10 mouse cellular contexts compared by ENCODE assay signal in genomic region chr2:32084872-32085199, GRCm38 (mm10). TPM values are rescaled to one million over a fixed set of nuclear protein-coding genes. Genes with fewer than 3 reads are reported as not detected.
DNase-seq lines count a peak whose midpoint lies in the region; ATAC-seq and TF ChIP-seq lines count a peak whose summit lies in the region.
"Had no signal": no experiment of that assay in that cellular context is flagged by ENCODE, and none has a peak within 500 bp of the region (broad histone marks: within the 10 kb centered on the region; RNA-seq: fewer than 3 reads in every experiment).

No protein-coding gene starts in this region.

- DNase-seq in kidney, postnatal 0 days (ENCODE audit: low spot score): no peak
- DNase-seq in kidney, adult 11 months: no peak
- DNase-seq in limb, embryonic 10.5 days (ENCODE audit: low spot score): no peak
- no peak for DNase-seq in thymus, postnatal 10 days (ENCODE audit: low spot score in 2 of 2)
- DNase-seq in adrenal gland, adult 2 months: no peak
- DNase-seq in adrenal gland, adult 8-10 months: no peak

- no peak for ATAC-seq in kidney, postnatal 0 days (replicated peaks; ENCODE audit: low FRiP score, low read depth)
- peak; percentile 7 for ATAC-seq in erythroblast, adult 5-6 weeks (replicated peaks; ENCODE audit: low FRiP score, poor library complexity, severe bottlenecking)
- no peak for ATAC-seq in neural tube, embryonic 14.5 days (ENCODE audit: low read depth)
- ATAC-seq: Patski had no signal

- peak overlapping the region; percentile 59 for H3K4me3 ChIP-seq in kidney, postnatal 0 days (replicated peaks; ENCODE audit: low read depth, low read length)
- H3K4me3 ChIP-seq in limb, embryonic 10.5 days: peak overlapping the region; percentile 73
- H3K4me3 ChIP-seq in neural tube, embryonic 14.5 days (ENCODE audit: low read depth, low read length): peak overlapping the region; percentile 64

- no peak for TF ChIP-seq CTCF in kidney, postnatal 0 days (IDR thresholded peaks at IDR 0.05; ENCODE audit: low read depth)

- H3K36me3 ChIP-seq in kidney, postnatal 0 days (ENCODE audit: insufficient read depth, low read length): no peaks in the 10 kb centered on the region
- no peaks in the 10 kb centered on the region for H3K36me3 ChIP-seq in limb, embryonic 10.5 days
- no peaks in the 10 kb centered on the region for H3K36me3 ChIP-seq in neural tube, embryonic 14.5 days (ENCODE audit: control insufficient read depth, insufficient read depth, low read length)

- no peak overlapping the region for H3K9ac ChIP-seq in kidney, postnatal 0 days (ENCODE audit: low read depth, low read length)
- H3K9ac ChIP-seq in neural tube, embryonic 14.5 days (replicated peaks; ENCODE audit: low read depth, low read length): no peak overlapping the region

- peak overlapping the region; percentile 99 for H3K4me2 ChIP-seq in kidney, postnatal 0 days (ENCODE audit: low read length)
- H3K4me2 ChIP-seq in neural tube, embryonic 14.5 days (ENCODE audit: low read depth, low read length): peak overlapping the region; percentile 100

- 25% methylated on average over 2 of the region's 2 CpGs for WGBS in kidney, postnatal 0 days
- 18% methylated on average over 2 of the region's 2 CpGs for WGBS in limb, embryonic 10.5 days
- WGBS in neural tube, embryonic 14.5 days: 25% methylated on average over 2 of the region's 2 CpGs

- H3K4me1 ChIP-seq in kidney, postnatal 0 days (replicated peaks; ENCODE audit: insufficient read depth, low read length): peaks cover 13% of the 10 kb centered on the region
- H3K4me1 ChIP-seq in limb, embryonic 10.5 days: peaks cover 45% of the 10 kb centered on the region
- H3K4me1 ChIP-seq in neural tube, embryonic 14.5 days (ENCODE audit: control insufficient read depth, insufficient read depth, low read length): peaks cover 15% of the 10 kb centered on the region

- H3K27ac ChIP-seq in kidney, postnatal 0 days: no peak overlapping the region
- H3K27ac ChIP-seq in limb, embryonic 10.5 days: no peak overlapping the region
- no peak overlapping the region for H3K27ac ChIP-seq in neural tube, embryonic 14.5 days (ENCODE audit: low read depth, low read length)

- no peaks in the 10 kb centered on the region for H3K9me3 ChIP-seq in kidney, postnatal 0 days (replicated peaks; ENCODE audit: low read length)
- H3K9me3 ChIP-seq in limb, embryonic 10.5 days (replicated peaks): no peaks in the 10 kb centered on the region
- no peaks in the 10 kb centered on the region for H3K9me3 ChIP-seq in neural tube, embryonic 14.5 days (ENCODE audit: control insufficient read depth, low read length)

- H3K27me3 ChIP-seq in kidney, postnatal 0 days (ENCODE audit: insufficient read depth, low read length): peaks cover 29% of the 10 kb centered on the region
- peaks cover 99% of the 10 kb centered on the region for H3K27me3 ChIP-seq in limb, embryonic 10.5 days (ENCODE audit: low read depth, poor library complexity, severe bottlenecking)
- peaks cover 31% of the 10 kb centered on the region for H3K27me3 ChIP-seq in neural tube, embryonic 14.5 days (ENCODE audit: control insufficient read depth, insufficient read depth, low read length)

RNA-seq across cellular contexts. Expression of gene Fam78a, which starts 0.2 kb away (rescaled TPM):
- 0.79 and 0.82 TPM in 2 replicates for polyA plus RNA-seq in kidney, postnatal 0 days (2015; fragmentation: Nextera tagmentation; extraction: Ambion mirVana)
- total RNA-seq in erythroblast, adult 5-6 weeks (2015; ENCODE audit: low replicate concordance): 9.6 and 16.9 TPM in 2 replicates
- 19.7 and 23.0 TPM in 2 replicates for total RNA-seq in erythroblast, adult 5-6 weeks (2017; ENCODE audit: low replicate concordance)
- 2.0 TPM in 2 replicates for polyA plus RNA-seq in limb, embryonic 10.5 days (2016; fragmentation: Nextera tagmentation; extraction: Ambion mirVana)
- polyA plus RNA-seq in neural tube, embryonic 14.5 days (2014; fragmentation: Nextera tagmentation; extraction: Ambion mirVana): 0.28 and 0.50 TPM in 2 replicates
- 1 to 10 TPM; 1.5 to 4.8 TPM for total RNA-seq in adrenal gland, adult 2 months (2021)
- polyA plus RNA-seq in adrenal gland, adult 2 months (2012; rRNA removed): 2.6 and 6.5 TPM in 2 replicates
- 1 to 10 TPM in 3 of 4 experiments, under 1 TPM in 1; 0.59 to 3.9 (median 2.6) TPM for total RNA-seq in adrenal gland, adult 8-10 months (2022)

RNA-seq across cellular contexts. Expression of gene Plpp7, which starts 10.5 kb away (rescaled TPM):
- 4.5 and 4.7 TPM in 2 replicates for polyA plus RNA-seq in kidney, postnatal 0 days (2015; fragmentation: Nextera tagmentation; extraction: Ambion mirVana)
- total RNA-seq in erythroblast, adult 5-6 weeks (2015; ENCODE audit: low replicate concordance): not detected in 2 replicates
- 0.60 TPM in 1 of 2 replicates, not detected in the other for total RNA-seq in erythroblast, adult 5-6 weeks (2017; ENCODE audit: low replicate concordance)
- 2.8 and 3.8 TPM in 2 replicates for polyA plus RNA-seq in limb, embryonic 10.5 days (2016; fragmentation: Nextera tagmentation; extraction: Ambion mirVana)
- polyA plus RNA-seq in neural tube, embryonic 14.5 days (2014; fragmentation: Nextera tagmentation; extraction: Ambion mirVana): 23.8 and 25.2 TPM in 2 replicates
- 1 to 10 TPM; 4.0 to 4.2 TPM for total RNA-seq in adrenal gland, adult 2 months (2021)
- 35.8 and 42.0 TPM in 2 replicates for polyA plus RNA-seq in adrenal gland, adult 2 months (2012; rRNA removed)
- total RNA-seq in adrenal gland, adult 8-10 months (2022): 1 to 10 TPM; 5.5 to 9.0 (median 6.5) TPM
- total RNA-seq: neutrophil, adult 5-6 weeks had no signal
